Mouse (Mus musculus) bone marrow macrophage, adult 2 months (primary cell): ENCODE measurements at regions not wholly inside any gene's neighbourhood (a gene's known extent, or its start where the extent isn't known, plus 50 kb on each side); places are given as distances from the start of the nearest gene placed in this dataset.

ENCODE experiments used
- CTCF ChIP-seq: IDR thresholded peaks from 2 replicates; pipeline ENCODE4 v1.5.1; 2012; ENCODE audit warnings: low read depth, mild to moderate bottlenecking, low read length, moderate library complexity
- POLR2A ChIP-seq: IDR thresholded peaks from 2 replicates; pipeline ENCODE4 v1.6.1; 2012; ENCODE audit warnings: mild to moderate bottlenecking, low read depth, low read length, borderline replicate concordance

DNA sequence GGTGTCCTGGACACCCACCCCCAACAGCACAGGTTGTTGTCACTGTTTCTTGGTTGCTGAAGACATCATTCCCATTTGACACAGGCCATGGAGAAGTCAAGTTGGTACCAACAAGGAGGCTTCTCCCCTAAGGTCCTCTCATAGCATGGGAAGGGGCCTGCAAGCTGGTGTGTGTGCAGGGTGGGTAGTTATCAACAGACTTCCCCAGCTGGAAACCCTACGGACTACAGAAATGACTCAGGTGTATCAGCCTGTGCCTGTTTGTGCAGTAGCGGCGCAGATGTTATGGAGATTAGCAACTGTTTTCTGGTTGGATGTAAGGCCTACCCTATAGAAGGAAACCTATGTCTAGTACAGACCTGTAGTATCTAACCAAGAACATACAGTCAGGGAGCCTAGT is 60.3 kb upstream of the Runx1 start:
- TF ChIP-seq CTCF: no peak
- TF ChIP-seq POLR2A: no peak
